Mouse (Mus musculus) common myeloid progenitor, adult 5-6 weeks (primary cell): ENCODE results near the gene Igfbp7. TPM values are rescaled to one million over a fixed set of nuclear protein-coding genes. Genes with fewer than 3 reads are reported as not detected.

Experiments
- total RNA-seq: library from RNA; stranded (forward); fragments of 200-1000, 187-1606 nt; gene quantifications from 2 replicates; pipeline ENCODE4 v1.2.3, GENCODE M21; 2017

Gene Igfbp7
- total RNA-seq, 1 experiment from 2014 or later: 2.7 TPM

Other genes starting within 250 kb of the Igfbp7 start
- not detected in 2 replicates for gene Spink2, start 196.6 kb downstream of the Igfbp7 start, total RNA-seq
- gene Rest, start 142.6 kb downstream of the Igfbp7 start, total RNA-seq: 49.7 and 61.6 TPM in 2 replicates
- gene Noa1, start 98.0 kb downstream of the Igfbp7 start, total RNA-seq: 20.3 and 40.9 TPM in 2 replicates
- 160 and 171 TPM in 2 replicates for gene Polr2b, start 97.9 kb downstream of the Igfbp7 start, total RNA-seq